Mouse (Mus musculus): Measurements from ENCODE around the gene Nkain2.

Gene Nkain2

GRCm38 (mm10) chr10:32576559-32577275 lies 313.5 kb downstream of the Nkain2 start:
- DNase-seq: no peak

- DNase-seq: no peak
These were observed 332.6 kb downstream of the Nkain2 start for GRCm38 (mm10) chr10:32557673-32558072.

- DNase-seq: no peak
These were observed 354.2 kb downstream of the Nkain2 start for GRCm38 (mm10) chr10:32536057-32536456.

GRCm38 (mm10) chr10:32510821-32511220 lies 379.4 kb downstream of the Nkain2 start:
- DNase-seq: no peak

GRCm38 (mm10) chr10:32494591-32495182 lies 395.6 kb downstream of the Nkain2 start:
- no peak for DNase-seq

- no peak for DNase-seq
These were observed 396.7 kb downstream of the Nkain2 start for GRCm38 (mm10) chr10:32493600-32493999.

GRCm38 (mm10) chr10:32462726-32463125 lies 427.5 kb downstream of the Nkain2 start:
- DNase-seq: no peak

- DNase-seq: no peak
These were observed 450.2 kb downstream of the Nkain2 start for GRCm38 (mm10) chr10:32439932-32440519.

- no peak for DNase-seq
These were observed 476.0 kb downstream of the Nkain2 start for GRCm38 (mm10) chr10:32414228-32414627.

GRCm38 (mm10) chr10:32411331-32411730 lies 478.9 kb downstream of the Nkain2 start:
- no peak for DNase-seq

- no peak for DNase-seq
These were observed 489.3 kb downstream of the Nkain2 start for GRCm38 (mm10) chr10:32400961-32401360.

- DNase-seq: no peak
These were observed 496.3 kb downstream of the Nkain2 start for GRCm38 (mm10) chr10:32393859-32394521.

- no peak for DNase-seq
These were observed 496.9 kb downstream of the Nkain2 start for GRCm38 (mm10) chr10:32393326-32393725.

GRCm38 (mm10) chr10:32312754-32313153 lies 577.5 kb downstream of the Nkain2 start:
- DNase-seq: no peak

- DNase-seq: no peak
These were observed 589.2 kb downstream of the Nkain2 start for GRCm38 (mm10) chr10:32301024-32301597.

- no peak for DNase-seq
These were observed 599.8 kb downstream of the Nkain2 start for GRCm38 (mm10) chr10:32290487-32290886.

- no peak for DNase-seq
These were observed 606.6 kb downstream of the Nkain2 start for GRCm38 (mm10) chr10:32283690-32284089.

GRCm38 (mm10) chr10:32243266-32243882 lies 646.9 kb downstream of the Nkain2 start:
- no peak for DNase-seq

GRCm38 (mm10) chr10:32241168-32241567 lies 649.1 kb downstream of the Nkain2 start:
- no peak for DNase-seq

GRCm38 (mm10) chr10:32182951-32183350 lies 707.3 kb downstream of the Nkain2 start:
- no peak for DNase-seq

- no peak for DNase-seq
These were observed 798.9 kb downstream of the Nkain2 start for GRCm38 (mm10) chr10:32091354-32091753.

GRCm38 (mm10) chr10:32060396-32060795 lies 829.9 kb downstream of the Nkain2 start:
- no peak for DNase-seq

- DNase-seq: no peak
These were observed 832.0 kb downstream of the Nkain2 start for GRCm38 (mm10) chr10:32058251-32058650.
